Mouse (Mus musculus): ENCODE measurements around the gene 3110009E18Rik.

3110009E18Rik gene

DNA sequence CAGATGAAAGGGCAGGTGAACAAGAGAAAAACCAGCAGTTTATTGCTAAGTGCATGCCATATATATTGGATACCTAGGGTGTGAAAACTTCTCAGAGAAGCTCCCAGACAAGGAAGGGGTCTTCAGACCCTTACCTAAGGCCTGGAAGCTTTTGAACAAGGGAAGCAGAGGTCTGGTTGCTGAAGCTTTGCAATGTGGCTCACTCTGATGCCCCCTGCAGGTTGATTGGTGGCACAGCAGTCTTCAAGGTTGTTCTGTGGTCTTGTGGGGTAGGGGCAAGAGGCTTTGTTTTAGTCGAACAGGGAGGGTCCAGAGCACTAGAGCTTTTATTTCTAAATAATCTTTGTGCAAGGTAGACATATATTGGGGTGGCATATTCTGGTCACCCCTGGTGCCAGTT, 34.3 kb downstream of the 3110009E18Rik start:
- ChIA-PET POLR2A (interaction anchor here in 3 of 4 experiments (0.5 to 0.6 kb wide), 3 partner anchors 143 to 319 kb away, joined by 3 read pairs; no protein-coding TSS in a partner anchor), CTCF (interaction anchor here (0.5 to 2.7 kb wide), 45 partner anchors 9 to 470 kb away, joined by 3 to 21 read pairs (median 4); partner anchors contain the start of genes 3110009E18Rik (in 3 of the 4) and Dbi (in 3 of the 4))

DNA sequence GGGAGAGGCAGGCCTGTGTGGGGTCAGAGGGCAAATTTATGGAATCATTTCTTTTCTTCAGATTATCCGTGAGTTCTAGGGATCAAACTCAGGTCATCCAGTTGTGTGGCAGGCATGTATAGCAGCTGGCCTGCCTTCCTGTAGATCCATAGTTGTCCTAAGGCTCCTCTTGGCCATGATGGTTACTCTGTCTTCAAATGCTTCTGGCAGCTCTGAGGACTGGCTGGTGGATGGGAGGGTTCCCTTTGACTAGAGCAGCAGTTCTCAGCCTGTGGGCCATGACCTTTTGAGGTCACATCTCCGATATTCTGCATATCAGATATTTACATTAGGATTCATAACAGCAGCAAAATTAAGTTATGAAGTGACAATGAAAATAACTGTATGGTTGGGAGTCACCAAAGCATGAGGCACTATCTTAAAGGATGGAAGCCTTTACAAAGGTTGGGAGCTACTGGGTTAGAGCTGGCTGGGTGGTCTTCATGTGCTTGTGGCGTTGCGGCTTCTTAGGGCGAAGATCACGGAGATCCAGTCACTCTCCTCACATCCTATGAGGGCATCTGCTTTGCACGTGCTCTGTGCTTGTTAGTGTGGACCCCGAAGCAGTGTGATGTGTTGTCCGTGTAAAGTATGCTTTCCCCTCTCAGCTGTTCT, 37.6 kb downstream of the 3110009E18Rik start:
- ChIA-PET POLR2A (no interaction called here), CTCF (interaction anchor here in 2 of 4 experiments (0.7 to 1.3 kb wide), 5 partner anchors 11 to 391 kb away, joined by 3 to 4 read pairs (median 3); no protein-coding TSS in a partner anchor)

DNA sequence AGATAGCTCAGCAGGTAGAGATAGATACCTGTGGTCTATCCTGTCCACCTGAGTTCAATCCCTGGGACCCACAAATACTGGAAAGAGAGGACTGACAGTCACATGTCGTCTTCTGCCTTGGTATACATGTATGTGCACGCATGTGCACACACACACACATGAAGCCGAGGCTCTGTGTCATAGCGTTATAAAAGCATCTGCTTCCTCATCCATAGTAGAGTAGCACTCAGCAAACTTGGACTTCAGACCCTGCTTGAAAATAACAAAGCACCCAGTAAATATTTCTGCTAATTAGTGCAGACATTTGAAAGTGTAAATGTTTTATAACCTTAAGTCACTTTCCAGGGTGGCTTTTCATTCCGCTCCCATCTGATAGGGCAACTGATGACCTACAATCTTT, 40.5 kb downstream of the 3110009E18Rik start:
- ChIA-PET POLR2A (no interaction called here), CTCF (interaction anchor here in 1 of 4 experiments (1.1 kb wide), 1 partner anchor 36 kb away, joined by 3 read pairs; no protein-coding TSS in a partner anchor)

DNA sequence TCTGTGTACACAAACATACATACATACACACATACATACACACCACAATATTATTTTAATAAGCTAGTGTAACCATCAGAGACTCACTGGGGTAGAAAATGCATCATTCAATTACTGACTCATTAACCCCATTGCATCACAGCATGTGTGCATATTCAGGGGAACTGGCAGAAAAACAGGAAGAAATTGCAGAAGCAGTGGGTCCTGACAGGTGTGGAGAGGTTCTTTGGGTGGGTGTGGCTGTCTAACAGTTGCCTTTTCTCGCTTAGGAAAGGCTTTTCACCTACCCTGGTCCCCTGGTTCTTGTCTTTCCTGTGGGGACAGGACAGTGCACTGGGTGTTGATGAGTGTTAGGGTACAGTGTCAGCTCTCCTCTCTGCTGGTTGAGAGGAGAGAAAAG, 41.6 kb downstream of the 3110009E18Rik start:
- POLR2A ChIA-PET, result no interaction called here
- CTCF ChIA-PET, result no interaction called here

DNA sequence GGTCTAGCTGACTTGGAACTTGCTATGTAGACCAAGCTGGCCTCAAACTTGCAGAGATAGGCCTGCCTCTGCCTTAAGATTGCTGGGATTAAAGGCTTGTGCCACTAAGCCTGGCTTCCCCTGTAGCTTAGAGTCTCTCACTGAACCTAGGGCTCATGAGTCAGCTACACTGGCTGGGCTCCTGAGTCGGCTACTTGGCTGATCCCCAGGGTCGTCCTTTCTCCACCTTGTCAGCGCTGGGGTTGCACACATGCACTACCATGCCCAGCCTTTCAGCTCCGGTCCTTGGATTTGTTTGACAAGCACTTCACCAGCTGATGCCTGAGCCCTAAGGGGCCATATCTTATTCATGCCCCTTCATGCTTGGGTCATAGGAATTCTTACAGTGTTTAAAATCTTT, 47.0 kb downstream of the 3110009E18Rik start:
- POLR2A ChIA-PET, result no interaction called here

DNA sequence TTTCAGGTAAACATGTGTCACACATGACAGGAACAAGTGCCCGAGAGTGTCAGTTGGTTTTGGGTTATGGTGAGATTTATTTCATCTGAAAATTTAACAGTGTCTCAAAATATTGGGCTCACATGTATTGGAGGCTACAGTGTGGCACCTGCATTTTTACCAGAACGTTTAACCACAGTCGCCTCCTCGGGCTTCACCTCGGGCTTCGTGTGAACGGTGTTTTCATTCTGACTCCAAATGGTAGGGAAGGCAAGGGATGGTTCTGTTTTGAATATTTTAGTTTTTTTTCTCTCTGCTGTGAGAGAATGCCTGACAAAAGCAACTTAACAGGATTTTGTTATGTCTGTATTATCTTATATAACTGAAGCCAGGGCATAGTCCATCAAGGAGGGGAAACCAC, 47.7 kb downstream of the 3110009E18Rik start:
- ChIA-PET CTCF (interaction anchor here in 1 of 4 experiments (0.5 kb wide), 1 partner anchor 382 kb away, joined by 3 read pairs; no protein-coding TSS in a partner anchor), POLR2A (interaction anchor here in 1 of 4 experiments (0.6 kb wide), 1 partner anchor 222 kb away, joined by 4 read pairs; no protein-coding TSS in a partner anchor)

More for the DNA sequence above, 47.0 kb downstream of the 3110009E18Rik start:
- CTCF ChIA-PET, result interaction anchor here in 1 of 4 experiments (0.5 to 1.2 kb wide), 2 partner anchors 13 to 382 kb away, joined by 3 to 4 read pairs; no protein-coding TSS in a partner anchor

DNA sequence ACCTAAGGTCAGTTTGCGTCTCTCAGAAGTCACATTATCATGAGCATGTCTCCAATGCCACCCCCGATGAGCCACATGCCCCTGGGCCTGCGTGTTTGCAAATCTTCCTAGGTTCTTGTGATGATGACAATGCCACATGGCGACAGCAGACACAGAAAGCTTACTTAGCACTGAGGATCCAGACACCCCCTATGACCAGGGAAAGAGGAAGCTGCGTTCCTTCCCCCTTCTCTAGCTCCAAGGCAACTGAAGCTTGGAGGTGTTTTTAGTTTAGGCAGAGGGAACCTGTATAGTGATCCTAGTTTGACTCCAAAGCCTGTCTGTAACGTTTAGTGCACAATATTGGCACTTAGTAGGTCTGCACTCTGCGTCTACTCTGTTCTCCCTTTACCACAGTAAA, 49.3 kb downstream of the 3110009E18Rik start:
- ChIA-PET POLR2A (interaction anchor here in 1 of 4 experiments (0.6 kb wide), 1 partner anchor 102 kb away, joined by 4 read pairs; the partner anchor contains the start of gene Steap3), CTCF (interaction anchor here (0.6 to 2.8 kb wide), 6 partner anchors 15 to 380 kb away, joined by 3 to 15 read pairs (median 4); no protein-coding TSS in a partner anchor)

DNA sequence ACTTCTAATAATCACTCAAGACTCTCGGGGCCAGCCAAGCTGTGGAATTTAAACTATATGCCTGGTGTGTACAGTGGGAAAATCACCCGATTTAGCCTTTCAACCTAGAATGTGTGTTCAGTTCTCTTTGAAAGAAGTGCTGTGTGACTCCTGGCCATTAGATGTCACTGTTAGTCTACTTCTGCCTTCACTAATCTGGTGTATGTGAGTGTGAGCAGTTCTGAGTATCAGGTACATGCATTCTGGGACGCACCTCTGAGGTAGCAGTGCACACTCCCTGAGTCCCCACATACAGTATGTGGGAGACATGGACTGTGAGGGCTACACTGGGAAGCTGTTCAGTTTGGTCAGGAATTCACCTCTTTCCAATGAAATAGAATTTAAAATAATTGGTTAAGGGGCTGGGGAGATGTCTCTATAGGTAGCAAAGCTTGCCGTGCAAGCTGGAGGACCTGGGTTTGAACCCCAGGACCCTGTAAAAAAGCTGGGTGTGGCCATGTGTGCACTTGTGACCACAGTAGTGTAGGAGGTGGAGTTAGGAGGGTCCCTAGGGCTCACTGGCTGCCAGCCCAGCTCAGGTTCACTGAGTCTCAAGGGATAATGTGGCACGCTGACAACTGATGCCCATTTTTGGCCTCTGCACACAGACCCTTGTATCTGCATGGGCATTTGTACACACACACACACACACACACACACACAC, 51.0 kb downstream of the 3110009E18Rik start:
- ChIA-PET CTCF (interaction anchor here in 2 of 4 experiments (0.6 to 2.8 kb wide), 2 partner anchors 378 to 382 kb away, joined by 3 to 15 read pairs; no protein-coding TSS in a partner anchor), POLR2A (no interaction called here)

DNA sequence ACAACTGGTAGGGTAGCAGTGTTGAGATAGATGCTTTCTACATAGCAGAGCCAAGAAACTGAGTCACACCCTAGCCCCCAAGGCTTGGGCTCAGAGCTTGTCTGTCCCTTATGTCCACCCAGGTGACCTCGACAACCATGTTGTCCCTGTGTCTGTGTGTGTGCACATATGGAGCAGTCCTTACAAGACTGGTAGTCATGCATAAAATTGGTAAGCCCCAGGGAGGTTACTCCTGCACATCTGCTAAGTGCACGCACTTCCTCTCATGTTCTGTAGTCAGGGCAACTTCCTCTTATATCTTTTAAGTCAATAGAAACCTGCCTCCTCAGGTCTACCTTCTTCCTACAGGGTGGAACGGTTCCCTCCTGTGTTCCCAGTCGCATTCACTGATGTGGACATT, 54.0 kb downstream of the 3110009E18Rik start:
- ChIA-PET CTCF (interaction anchor here in 2 of 4 experiments (0.8 to 1.3 kb wide), 2 partner anchors 16 to 293 kb away, joined by 3 to 4 read pairs; no protein-coding TSS in a partner anchor), POLR2A (interaction anchor here in 1 of 4 experiments (0.6 kb wide), 1 partner anchor 153 kb away, joined by 5 read pairs; no protein-coding TSS in a partner anchor)

DNA sequence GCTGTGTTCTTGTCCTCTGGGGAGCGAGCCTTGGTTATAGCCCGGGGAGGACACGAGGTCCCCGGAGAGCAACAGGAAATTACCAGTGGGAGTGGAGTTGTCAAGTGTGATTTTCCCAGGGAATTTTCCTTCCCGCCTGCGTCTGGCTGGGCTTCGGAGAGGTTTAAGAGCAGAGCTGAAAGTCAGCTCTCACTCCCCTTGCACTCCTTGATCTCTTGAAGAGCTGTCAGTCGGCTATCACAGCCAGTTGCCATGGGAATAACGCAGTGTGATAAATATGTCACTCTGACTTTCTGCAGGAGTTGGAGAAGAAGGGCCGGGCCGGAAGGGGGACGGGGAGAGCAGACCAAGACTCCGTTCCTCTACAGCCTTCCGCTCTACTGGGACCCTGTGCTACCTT, 55.3 kb downstream of the 3110009E18Rik start:
- ChIA-PET CTCF (interaction anchor here in 2 of 4 experiments (0.5 to 0.9 kb wide), 3 partner anchors 19 to 384 kb away, joined by 3 to 6 read pairs (median 3); no protein-coding TSS in a partner anchor), POLR2A (interaction anchor here in 1 of 4 experiments (0.6 kb wide), 1 partner anchor 11 kb away, joined by 3 read pairs; no protein-coding TSS in a partner anchor)

DNA sequence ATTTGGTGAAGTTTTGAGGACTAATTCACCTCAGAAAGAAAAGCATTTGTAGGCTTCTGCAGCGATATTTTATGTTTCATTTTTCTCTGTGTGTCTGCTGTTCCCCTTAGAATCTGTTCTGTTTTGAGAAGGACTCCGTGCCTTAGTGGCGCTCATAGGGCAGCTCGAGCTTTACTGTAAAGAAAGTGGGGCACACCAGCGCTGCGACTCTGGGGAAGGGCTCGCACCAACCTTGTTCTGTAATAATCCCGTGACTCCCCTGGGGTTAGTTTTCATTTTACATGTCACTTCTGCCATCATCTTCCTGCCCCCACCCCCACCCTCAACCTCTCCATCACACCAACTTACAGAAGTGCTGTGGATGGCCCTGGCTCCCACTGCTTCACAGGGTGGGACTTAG, 56.2 kb downstream of the 3110009E18Rik start:
- CTCF ChIA-PET, result interaction anchor here in 1 of 4 experiments (0.9 kb wide), 1 partner anchor 20 kb away, joined by 3 read pairs; no protein-coding TSS in a partner anchor
- POLR2A ChIA-PET, result no interaction called here

DNA sequence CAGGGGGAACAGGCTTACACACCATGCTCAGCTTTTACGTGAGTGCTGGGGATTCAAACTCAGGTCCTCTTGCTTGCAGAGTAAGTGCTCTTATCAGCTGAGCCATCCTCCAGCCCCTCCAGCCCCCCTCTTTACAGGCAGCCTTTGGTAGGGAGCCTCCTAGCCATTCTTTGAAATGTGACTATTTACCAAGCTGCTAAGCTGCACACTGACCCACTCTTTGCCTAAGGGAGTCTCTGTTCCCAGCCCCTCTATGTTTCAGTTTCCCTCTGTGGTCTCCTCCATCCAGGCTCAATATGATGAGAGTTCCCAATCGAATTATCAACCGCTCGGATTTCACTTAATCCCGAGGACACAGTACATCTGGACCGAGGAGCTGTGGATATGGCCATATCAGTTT, 65.2 kb downstream of the 3110009E18Rik start:
- ChIA-PET CTCF (interaction anchor here (0.5 to 2.3 kb wide), 7 partner anchors 10 to 363 kb away, joined by 3 to 14 read pairs (median 4); no protein-coding TSS in a partner anchor), POLR2A (interaction anchor here in 2 of 4 experiments (0.6 to 1.4 kb wide), 3 partner anchors 9 to 229 kb away, joined by 3 to 4 read pairs (median 4); no protein-coding TSS in a partner anchor)

DNA sequence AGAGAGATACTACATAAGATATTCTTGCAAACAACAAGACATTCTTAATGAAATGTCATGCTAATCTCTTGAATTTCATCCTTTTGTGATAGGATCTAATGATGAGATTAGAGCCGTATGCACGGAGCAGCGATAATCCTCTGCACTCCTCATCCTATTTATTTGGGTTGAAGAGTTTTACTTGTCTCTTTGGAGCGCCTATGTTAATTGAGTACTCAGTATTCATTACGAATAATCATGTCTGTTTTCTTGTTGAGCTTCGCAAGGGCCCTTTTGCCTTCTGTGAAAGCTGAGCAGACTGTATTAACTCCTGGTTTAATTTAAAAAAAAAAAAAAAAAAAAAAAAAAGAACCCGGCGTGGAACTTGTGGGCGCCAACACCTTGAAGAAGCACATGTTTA, 65.7 kb downstream of the 3110009E18Rik start:
- CTCF ChIA-PET, result interaction anchor here (0.6 to 2.3 kb wide), 8 partner anchors 10 to 1215 kb away, joined by 3 to 27 read pairs (median 5); no protein-coding TSS in a partner anchor
- POLR2A ChIA-PET, result interaction anchor here in 3 of 4 experiments (0.6 to 1.4 kb wide), 4 partner anchors 9 to 229 kb away, joined by 3 to 4 read pairs (median 4); no protein-coding TSS in a partner anchor

DNA sequence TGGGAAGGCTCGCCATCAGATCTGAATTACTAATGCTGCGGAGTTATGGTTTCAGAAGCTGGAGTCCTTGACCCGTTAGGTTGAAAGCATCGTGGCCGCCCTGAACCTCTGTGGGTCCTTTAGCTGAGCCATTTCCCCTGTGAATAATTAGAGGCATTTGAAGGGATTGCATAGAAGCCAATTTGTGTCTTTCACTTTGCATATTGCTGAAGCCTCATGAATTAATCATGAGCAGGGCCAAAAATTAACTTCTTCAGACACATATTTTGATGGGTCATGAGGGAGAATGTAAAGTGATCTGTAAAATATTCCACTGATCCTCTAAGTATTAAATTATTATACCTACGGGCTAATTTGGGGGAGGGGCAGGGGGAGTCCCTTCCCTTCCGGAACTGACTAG, 66.1 kb downstream of the 3110009E18Rik start:
- POLR2A ChIA-PET, result interaction anchor here in 2 of 4 experiments (0.6 to 1.4 kb wide), 3 partner anchors 8 to 34 kb away, joined by 3 to 4 read pairs (median 4); no protein-coding TSS in a partner anchor
- CTCF ChIA-PET, result interaction anchor here (0.6 to 2.3 kb wide), 6 partner anchors 9 to 1214 kb away, joined by 3 to 27 read pairs (median 7); no protein-coding TSS in a partner anchor

DNA sequence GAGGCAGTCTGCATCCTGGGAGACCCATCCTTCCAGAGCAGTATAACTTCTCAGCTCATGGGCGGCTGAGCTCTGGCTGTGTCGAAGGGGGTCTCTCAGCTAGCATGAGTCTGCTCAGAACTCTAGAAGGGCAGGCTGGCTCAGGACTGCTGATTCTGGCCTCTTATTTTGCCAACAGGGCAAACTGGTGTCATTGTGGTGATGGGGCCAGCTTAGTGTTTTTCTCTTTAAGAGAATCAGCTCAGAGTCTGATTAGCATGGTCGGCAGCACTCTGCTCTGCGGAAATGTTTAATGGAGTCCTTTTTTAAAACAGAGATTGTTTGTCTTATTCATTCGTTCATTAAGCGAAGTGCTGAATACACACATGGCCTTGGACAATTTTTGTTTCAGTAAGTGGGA, 68.2 kb downstream of the 3110009E18Rik start:
- POLR2A ChIA-PET, result interaction anchor here in 1 of 4 experiments (1.4 kb wide), 1 partner anchor 68 kb away, joined by 3 read pairs; the partner anchor contains the start of genes 3110009E18Rik and Dbi
- CTCF ChIA-PET, result interaction anchor here in 3 of 4 experiments (0.5 to 1.7 kb wide), 5 partner anchors 8 to 360 kb away, joined by 3 to 8 read pairs (median 3); no protein-coding TSS in a partner anchor

DNA sequence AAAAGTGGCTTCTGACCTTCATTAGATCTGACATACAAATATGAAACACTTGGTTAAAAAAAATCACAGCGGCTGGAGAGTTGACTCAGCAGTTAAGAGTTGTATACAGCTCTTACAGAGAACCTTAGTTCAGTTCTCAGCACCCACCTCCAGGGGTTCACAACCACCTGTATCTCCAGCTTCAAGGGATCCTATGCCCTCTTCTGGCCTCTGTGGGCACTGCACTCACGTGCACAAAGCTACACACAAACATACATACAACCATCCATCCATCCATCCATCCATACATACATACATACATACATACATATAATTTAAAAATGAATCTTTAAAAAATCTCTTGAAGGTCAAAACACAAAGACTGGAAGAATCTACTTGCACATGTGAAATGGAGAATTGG, 69.3 kb downstream of the 3110009E18Rik start:
- ChIA-PET CTCF (interaction anchor here in 2 of 4 experiments (1.4 to 1.7 kb wide), 2 partner anchors 19 to 41 kb away, joined by 3 to 8 read pairs; no protein-coding TSS in a partner anchor), POLR2A (no interaction called here)

DNA sequence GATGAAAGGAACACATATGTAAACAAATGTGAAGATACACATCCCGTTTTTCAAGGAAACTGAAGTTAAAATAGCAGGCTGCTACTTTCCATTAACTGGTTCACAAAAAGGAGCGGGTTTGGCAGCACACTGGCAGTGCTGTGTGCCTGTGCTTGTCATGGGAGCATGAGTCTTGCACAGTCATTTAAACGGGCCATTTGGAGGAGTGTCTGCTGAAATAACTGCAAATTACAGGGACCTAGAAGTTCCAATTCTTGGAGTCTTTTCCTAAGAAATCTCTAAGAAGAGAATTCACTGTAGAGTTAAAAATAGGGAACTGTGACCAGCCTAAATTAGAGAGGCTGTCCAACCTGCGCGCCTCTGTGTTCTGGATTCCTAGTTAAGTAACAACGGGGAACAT, 70.0 kb downstream of the 3110009E18Rik start:
- ChIA-PET CTCF (interaction anchor here in 1 of 4 experiments (1.7 kb wide), 1 partner anchor 20 kb away, joined by 8 read pairs; no protein-coding TSS in a partner anchor), POLR2A (interaction anchor here in 1 of 4 experiments (0.6 kb wide), 1 partner anchor 336 kb away, joined by 3 read pairs; no protein-coding TSS in a partner anchor)

DNA sequence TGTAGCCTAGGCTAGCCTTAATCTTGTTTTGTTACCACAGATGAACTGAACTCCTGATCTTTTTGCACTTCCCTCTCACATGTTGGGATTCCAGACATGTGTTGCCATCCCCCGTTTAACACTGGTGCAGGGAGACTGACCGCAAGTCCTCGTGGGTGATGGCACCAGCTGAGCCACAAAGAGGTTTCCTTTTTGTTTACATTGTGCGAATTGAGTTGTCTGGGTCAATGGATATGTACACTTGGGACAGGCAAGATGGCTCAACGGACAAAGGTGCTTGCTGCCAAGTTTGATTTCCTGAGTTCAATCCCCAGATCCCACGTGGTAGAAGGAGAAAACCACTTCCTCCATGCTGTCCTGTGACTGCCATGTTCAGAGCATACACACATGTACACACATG, 71.3 kb downstream of the 3110009E18Rik start:
- POLR2A ChIA-PET, result no interaction called here
- CTCF ChIA-PET, result no interaction called here

Measured in embryonic stem cell, embryonic (primary cell).